Mouse (Mus musculus) liver (tissue): Measurements from ENCODE around the gene Mcm8.

Source experiments
- DNase-seq: peaks from one replicate; pipeline ENCODE4 v3.0.0-alpha.2; 2020; ENCODE audit warnings: mixed read lengths

The Mcm8 gene

GRCm38 (mm10) chr2:132873657-132874326 is 57.9 kb downstream of the Mcm8 start:
- DNase-seq: peak; percentile 18

GRCm38 (mm10) chr2:132876991-132877390 is 61.0 kb downstream of the Mcm8 start:
- DNase-seq: no peak

GRCm38 (mm10) chr2:132879261-132880044 is 63.5 kb downstream of the Mcm8 start:
- peak; percentile 14 for DNase-seq

- peak; percentile 7 for DNase-seq
Measured at GRCm38 (mm10) chr2:132880844-132881645, 65.1 kb downstream of the Mcm8 start, which contains the start of gene Lrrn4. Gene Lrrn4, minus strand, starts transcription at chr2:132880891.

- no peak for DNase-seq
Measured at GRCm38 (mm10) chr2:132884303-132884967, 68.5 kb downstream of the Mcm8 start.

- DNase-seq: no peak
Measured at GRCm38 (mm10) chr2:132885312-132885711, 69.4 kb downstream of the Mcm8 start.
